Mouse (Mus musculus): Measurements from ENCODE around the gene Rabl6. TPM values are rescaled to one million over a fixed set of nuclear protein-coding genes. Genes with fewer than 3 reads are reported as not detected.

The Rabl6 gene
- polyA plus RNA-seq, 1 experiment from 2014 or later, result 78.3 TPM

- peak overlapping the region; percentile 85 for H3K4me3 ChIP-seq
- H3K4me1 ChIP-seq, result peaks cover 28% of the 10 kb centered on the region
- H3K36me3 ChIP-seq (replicated peaks), result peaks cover 11% of the 10 kb centered on the region; the same call in 1 of the 2 replicates
- DNase-seq (ENCODE audit: extremely low spot score, low spot score), result no peak
- H3K9me3 ChIP-seq, result no peaks in the 10 kb centered on the region
- WGBS, result 9% methylated on average over 42 of the region's 43 CpGs
- H3K27me3 ChIP-seq (ENCODE audit: poor library complexity, severe bottlenecking), result no peaks in the 10 kb centered on the region
- H3K27ac ChIP-seq, result peak overlapping the region; percentile 94
Observed at GRCm38 (mm10) chr2:25545996-25546810, 62.1 kb downstream of the Rabl6 start.

DNA sequence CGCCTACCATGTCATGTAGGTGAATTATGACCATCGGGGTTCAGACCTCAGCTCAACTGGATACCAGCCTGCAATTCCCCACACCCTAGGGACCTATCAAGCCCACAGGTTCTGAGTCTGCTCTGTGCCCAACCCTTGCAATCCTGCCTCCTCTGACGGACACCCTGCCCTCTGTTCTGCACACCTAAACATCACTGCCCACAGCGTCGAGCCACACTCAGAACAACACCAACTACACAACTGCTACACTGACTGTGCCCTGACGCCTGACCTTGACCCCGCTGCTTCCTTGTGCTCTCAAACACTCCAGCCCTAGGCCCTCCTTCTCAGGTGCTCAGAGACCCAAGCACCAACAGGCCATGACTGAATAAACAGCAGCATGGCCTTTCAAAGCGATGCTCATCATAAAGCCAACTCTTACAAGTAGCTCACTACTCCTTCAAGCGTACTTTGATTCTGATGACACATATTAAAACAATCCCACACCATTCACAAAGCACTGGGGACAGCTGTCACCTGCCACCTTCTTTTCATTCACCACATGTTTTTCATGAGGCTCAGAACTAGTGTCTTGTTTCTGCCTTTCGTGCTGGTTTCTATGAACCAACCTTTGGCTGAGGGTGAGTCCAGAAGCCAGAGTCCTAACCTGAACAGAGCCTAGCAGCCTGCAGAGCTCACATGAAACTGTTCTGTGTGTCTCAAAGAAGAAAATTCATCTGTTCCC lies 66.5 kb downstream of the Rabl6 start:
- DNase-seq (ENCODE audit: extremely low spot score, low spot score), result no peak
- 90% methylated on average over 10 of the region's 10 CpGs for WGBS

GRCm38 (mm10) chr2:25540541-25540948 lies 67.8 kb downstream of the Rabl6 start:
- Histone ChIP-seq H3K36me3 (replicated peaks) (peaks cover 62% of the 10 kb centered on the region), H3K9me3 (no peaks in the 10 kb centered on the region), H3K27me3 (ENCODE audit: poor library complexity, severe bottlenecking) (no peaks in the 10 kb centered on the region), H3K27ac (no peak overlapping the region), H3K4me1 (peaks cover 11% of the 10 kb centered on the region), H3K4me3 (no peak overlapping the region)
- DNase-seq (ENCODE audit: extremely low spot score, low spot score), result no peak
- WGBS, result 98% methylated on average over 4 of the region's 4 CpGs

More for the DNA sequence above, 66.5 kb downstream of the Rabl6 start:
- peaks cover 21% of the 10 kb centered on the region for H3K4me1 ChIP-seq
- H3K27ac ChIP-seq, result no peak overlapping the region
- H3K27me3 ChIP-seq (ENCODE audit: poor library complexity, severe bottlenecking), result no peaks in the 10 kb centered on the region
- H3K9me3 ChIP-seq, result no peaks in the 10 kb centered on the region
- peaks cover 50% of the 10 kb centered on the region for H3K36me3 ChIP-seq (replicated peaks)
- no peak overlapping the region for H3K4me3 ChIP-seq

- no peak overlapping the region for H3K27ac ChIP-seq
- H3K4me3 ChIP-seq, result no peak overlapping the region
Observed at GRCm38 (mm10) chr2:25536531-25536930, 71.8 kb downstream of the Rabl6 start.

DNA sequence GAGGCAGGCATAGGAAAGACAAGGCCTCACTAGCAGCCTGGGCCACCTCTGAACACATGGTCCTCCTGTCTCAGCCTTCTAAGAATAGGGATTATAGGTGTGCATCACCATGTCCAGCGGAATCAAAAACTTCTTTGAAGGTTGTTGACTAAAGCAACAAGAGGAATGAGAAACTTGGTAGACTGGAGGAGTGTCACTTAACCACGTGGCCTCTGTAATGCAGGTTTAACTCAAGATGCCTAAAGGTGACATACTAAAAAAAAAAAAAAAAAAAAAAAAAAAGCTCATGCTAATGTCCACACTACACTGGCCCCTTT lies 73.5 kb downstream of the Rabl6 start:
- DNase-seq (ENCODE audit: extremely low spot score, low spot score), result no peak

More at GRCm38 (mm10) chr2:25536531-25536930, 71.8 kb downstream of the Rabl6 start:
- H3K36me3 ChIP-seq (replicated peaks), result peaks cover 91% of the 10 kb centered on the region
- H3K9me3 ChIP-seq, result no peaks in the 10 kb centered on the region
- no peak for DNase-seq (ENCODE audit: extremely low spot score, low spot score)
- H3K4me1 ChIP-seq, result peaks cover under 1% of the 10 kb centered on the region; the same call in 1 of the 2 replicates
- H3K27me3 ChIP-seq (ENCODE audit: poor library complexity, severe bottlenecking), result no peaks in the 10 kb centered on the region
- 91% methylated on average over 8 of the region's 8 CpGs for WGBS

DNA sequence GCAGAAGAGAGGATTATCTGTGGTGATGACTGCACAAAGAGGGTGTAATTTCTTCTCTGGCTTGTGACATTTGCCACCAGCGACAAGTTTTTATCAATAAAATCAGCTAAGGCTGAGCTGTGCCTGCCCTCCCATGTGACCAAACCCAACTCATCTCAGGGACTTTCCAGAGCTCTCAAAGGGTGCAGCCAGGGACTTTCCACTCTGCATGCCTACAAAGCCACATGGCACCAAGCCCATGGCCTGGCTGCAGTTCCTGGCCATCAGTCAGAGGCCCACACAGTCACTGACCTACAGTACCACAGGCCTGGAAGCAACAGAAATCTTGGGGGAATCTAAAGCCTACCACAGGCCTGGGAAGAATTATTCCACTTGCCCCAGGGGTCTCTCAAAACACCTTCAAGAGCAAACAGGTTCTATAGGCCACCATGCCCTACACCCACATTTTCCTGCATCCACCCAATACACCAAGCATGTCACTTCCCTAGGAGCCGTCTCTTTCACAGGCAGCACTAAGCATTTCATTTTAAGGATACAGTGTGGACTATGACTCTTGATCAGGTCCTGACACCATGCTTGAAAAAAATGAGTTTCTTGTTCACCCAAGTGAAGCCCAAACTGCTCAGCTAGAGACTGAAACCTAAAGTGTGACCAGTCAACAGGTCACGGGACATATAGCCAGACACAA lies 74.0 kb downstream of the Rabl6 start:
- Histone ChIP-seq H3K9me3 (no peaks in the 10 kb centered on the region), H3K27me3 (ENCODE audit: poor library complexity, severe bottlenecking) (no peaks in the 10 kb centered on the region), H3K27ac (no peak overlapping the region), H3K4me1 (no peaks in the 10 kb centered on the region), H3K36me3 (replicated peaks) (peaks cover 98% of the 10 kb centered on the region), H3K4me3 (no peak overlapping the region)
- 95% methylated on average over 3 of the region's 3 CpGs for WGBS
- no peak for DNase-seq (ENCODE audit: extremely low spot score, low spot score)

More for the DNA sequence above, 73.5 kb downstream of the Rabl6 start:
- no peaks in the 10 kb centered on the region for H3K4me1 ChIP-seq
- peaks cover 98% of the 10 kb centered on the region for H3K36me3 ChIP-seq (replicated peaks)
- no peak overlapping the region for H3K27ac ChIP-seq
- WGBS, result 97% methylated on average over 2 of the region's 2 CpGs
- no peaks in the 10 kb centered on the region for H3K27me3 ChIP-seq (ENCODE audit: poor library complexity, severe bottlenecking)
- H3K9me3 ChIP-seq, result no peaks in the 10 kb centered on the region
- H3K4me3 ChIP-seq, result no peak overlapping the region

- Histone ChIP-seq H3K27ac (no peak overlapping the region), H3K4me3 (no peak overlapping the region), H3K36me3 (replicated peaks) (peaks cover 99% of the 10 kb centered on the region), H3K9me3 (no peaks in the 10 kb centered on the region), H3K4me1 (no peaks in the 10 kb centered on the region), H3K27me3 (ENCODE audit: poor library complexity, severe bottlenecking) (no peaks in the 10 kb centered on the region)
- DNase-seq (ENCODE audit: extremely low spot score, low spot score), result no peak
- 90% methylated on average over 2 of the region's 2 CpGs for WGBS
Observed at GRCm38 (mm10) chr2:25533707-25534106, 74.6 kb downstream of the Rabl6 start.

Other genes starting within 250 kb of the Rabl6 start
- 7.3 and 7.9 TPM in 2 replicates for gene Uap1l1, start 242.8 kb downstream of the Rabl6 start, polyA plus RNA-seq (2016; fragmentation: Nextera tagmentation; extraction: Ambion mirVana)
- 93.7 and 96.1 TPM in 2 replicates for gene Sapcd2, start 236.2 kb downstream of the Rabl6 start, polyA plus RNA-seq (2016; fragmentation: Nextera tagmentation; extraction: Ambion mirVana)
- 0.11 TPM in 1 of 2 replicates, not detected in the other for gene Entpd2, start 212.6 kb downstream of the Rabl6 start, polyA plus RNA-seq (2016; fragmentation: Nextera tagmentation; extraction: Ambion mirVana)
- gene Npdc1, start 209.2 kb downstream of the Rabl6 start, polyA plus RNA-seq (2016; fragmentation: Nextera tagmentation; extraction: Ambion mirVana), result 53.4 and 62.2 TPM in 2 replicates
- not detected in 2 replicates for gene Fut7, start 185.3 kb downstream of the Rabl6 start, polyA plus RNA-seq (2016; fragmentation: Nextera tagmentation; extraction: Ambion mirVana)
- gene Abca2, start 179.8 kb downstream of the Rabl6 start, polyA plus RNA-seq (2016; fragmentation: Nextera tagmentation; extraction: Ambion mirVana), result 8.8 and 9.0 TPM in 2 replicates
- gene Clic3, start 151.7 kb downstream of the Rabl6 start, polyA plus RNA-seq (2016; fragmentation: Nextera tagmentation; extraction: Ambion mirVana), result 0.57 TPM in 2 replicates
- 12.4 and 15.5 TPM in 2 replicates for gene Paxx, start 147.4 kb downstream of the Rabl6 start, polyA plus RNA-seq (2016; fragmentation: Nextera tagmentation; extraction: Ambion mirVana)
- gene Ptgds, start 138.5 kb downstream of the Rabl6 start, polyA plus RNA-seq (2016; fragmentation: Nextera tagmentation; extraction: Ambion mirVana), result 0.31 TPM in 1 of 2 replicates, not detected in the other
- not detected in 2 replicates for gene Lcn12, start 114.6 kb downstream of the Rabl6 start, polyA plus RNA-seq (2016; fragmentation: Nextera tagmentation; extraction: Ambion mirVana)
- 90.7 and 93.9 TPM in 2 replicates for gene Fbxw5, start 107.8 kb downstream of the Rabl6 start, polyA plus RNA-seq (2016; fragmentation: Nextera tagmentation; extraction: Ambion mirVana)
- 6.3 and 7.2 TPM in 2 replicates for gene C8g, start 106.8 kb downstream of the Rabl6 start, polyA plus RNA-seq (2016; fragmentation: Nextera tagmentation; extraction: Ambion mirVana)
- gene Traf2, start 61.6 kb downstream of the Rabl6 start, polyA plus RNA-seq (2016; fragmentation: Nextera tagmentation; extraction: Ambion mirVana), result 40.2 and 42.6 TPM in 2 replicates
- 337 and 341 TPM in 2 replicates for gene Edf1, start 50.7 kb downstream of the Rabl6 start, polyA plus RNA-seq (2016; fragmentation: Nextera tagmentation; extraction: Ambion mirVana)
- 5.0 and 7.0 TPM in 2 replicates for gene Mamdc4, start 33.7 kb downstream of the Rabl6 start, polyA plus RNA-seq (2016; fragmentation: Nextera tagmentation; extraction: Ambion mirVana)
- gene Phpt1, start 33.3 kb downstream of the Rabl6 start, polyA plus RNA-seq (2016; fragmentation: Nextera tagmentation; extraction: Ambion mirVana), result 162 and 165 TPM in 2 replicates
- gene Ajm1, start 26.8 kb downstream of the Rabl6 start, polyA plus RNA-seq (2016; fragmentation: Nextera tagmentation; extraction: Ambion mirVana), result 0.02 TPM in 1 of 2 replicates, not detected in the other
- gene Ccdc183, start 9.2 kb upstream of the Rabl6 start, polyA plus RNA-seq (2016; fragmentation: Nextera tagmentation; extraction: Ambion mirVana), result 0.09 TPM in 2 replicates
- 16.4 and 17.9 TPM in 2 replicates for gene Tmem141, start 13.5 kb upstream of the Rabl6 start, polyA plus RNA-seq (2016; fragmentation: Nextera tagmentation; extraction: Ambion mirVana)
- gene Fcna, start 19.5 kb upstream of the Rabl6 start, polyA plus RNA-seq (2016; fragmentation: Nextera tagmentation; extraction: Ambion mirVana), result 0.30 and 0.37 TPM in 2 replicates
- gene Lcn8, start 44.6 kb upstream of the Rabl6 start, polyA plus RNA-seq (2016; fragmentation: Nextera tagmentation; extraction: Ambion mirVana), result not detected in 2 replicates
- gene Lcn5, start 49.4 kb upstream of the Rabl6 start, polyA plus RNA-seq (2016; fragmentation: Nextera tagmentation; extraction: Ambion mirVana), result not detected in 2 replicates
- gene Lcn6, start 68.3 kb upstream of the Rabl6 start, polyA plus RNA-seq (2016; fragmentation: Nextera tagmentation; extraction: Ambion mirVana), result not detected in 2 replicates
- not detected in 2 replicates for gene Lcn10, start 74.2 kb upstream of the Rabl6 start, polyA plus RNA-seq (2016; fragmentation: Nextera tagmentation; extraction: Ambion mirVana)
- gene Obp2a, start 91.5 kb upstream of the Rabl6 start, polyA plus RNA-seq (2016; fragmentation: Nextera tagmentation; extraction: Ambion mirVana), result not detected in 2 replicates
- 75.6 and 76.1 TPM in 2 replicates for gene Bmyc, start 98.2 kb upstream of the Rabl6 start, polyA plus RNA-seq (2016; fragmentation: Nextera tagmentation; extraction: Ambion mirVana)
- gene Obp2b, start 128.5 kb upstream of the Rabl6 start, polyA plus RNA-seq (2016; fragmentation: Nextera tagmentation; extraction: Ambion mirVana), result not detected in 2 replicates
- gene Lcn3, start 157.0 kb upstream of the Rabl6 start, polyA plus RNA-seq (2016; fragmentation: Nextera tagmentation; extraction: Ambion mirVana), result not detected in 2 replicates
- not detected in 2 replicates for gene Lcn11, start 168.5 kb upstream of the Rabl6 start, polyA plus RNA-seq (2016; fragmentation: Nextera tagmentation; extraction: Ambion mirVana)
- not detected in 2 replicates for gene Gm13539, start 173.7 kb upstream of the Rabl6 start, polyA plus RNA-seq (2016; fragmentation: Nextera tagmentation; extraction: Ambion mirVana)
- gene Glt6d1, start 207.3 kb upstream of the Rabl6 start, polyA plus RNA-seq (2016; fragmentation: Nextera tagmentation; extraction: Ambion mirVana), result not detected in 2 replicates
- not detected in 2 replicates for gene Lcn9, start 214.6 kb upstream of the Rabl6 start, polyA plus RNA-seq (2016; fragmentation: Nextera tagmentation; extraction: Ambion mirVana)
- not detected in 2 replicates for gene Sohlh1, start 238.7 kb upstream of the Rabl6 start, polyA plus RNA-seq (2016; fragmentation: Nextera tagmentation; extraction: Ambion mirVana)